Mouse (Mus musculus) G1E (cell line): ENCODE results near the gene Slc44a2. TPM values are rescaled to one million over a fixed set of nuclear protein-coding genes. Genes with fewer than 3 reads are reported as not detected.

Experiments used
- ATAC-seq: 2 replicates; pipeline ENCODE4 v1.8.0; 2016; ENCODE audit warnings: mild to moderate bottlenecking; ENCODE audit not compliant: insufficient number of reproducible peaks, poor library complexity, low FRiP score, severe bottlenecking; ENCODE audit errors: extremely low read depth
- DNase-seq: peaks from one replicate; pipeline ENCODE4 v3.0.0; 2012; ENCODE audit warnings: low spot score
- H3K27me3 ChIP-seq: 2 replicates; pipeline ENCODE4 v1.6.1; 2012; ENCODE audit warnings: mild to moderate bottlenecking, low read length, inconsistent platforms; ENCODE audit not compliant: insufficient read depth
- H3K36me3 ChIP-seq: replicated peaks from 2 replicates; pipeline ENCODE3; 2012; ENCODE audit warnings: mild to moderate bottlenecking, inconsistent platforms
- H3K4me1 ChIP-seq: 2 replicates; pipeline ENCODE4 v1.6.1; 2012; ENCODE audit warnings: low read depth, low read length, inconsistent platforms, mixed read lengths; ENCODE audit not compliant: insufficient read depth
- H3K4me3 ChIP-seq: 2 replicates; pipeline ENCODE4 v1.5.1; 2012; ENCODE audit warnings: low read depth, mild to moderate bottlenecking, inconsistent platforms, low read length, moderate library complexity, mixed read lengths
- H3K9me3 ChIP-seq: replicated peaks from 2 replicates; pipeline ENCODE4 v1.6.1; 2012; ENCODE audit warnings: inconsistent platforms
- CTCF ChIP-seq: IDR thresholded peaks from 2 replicates; pipeline ENCODE4 v1.5.1; 2012; ENCODE audit warnings: low read depth, low read length, inconsistent platforms, mixed read lengths
- GATA1 ChIP-seq: IDR thresholded peaks from 2 replicates; pipeline ENCODE4 v1.6.1; 2012; ENCODE audit warnings: borderline replicate concordance, low read length, inconsistent platforms, mixed read lengths
- GATA2 ChIP-seq: IDR thresholded peaks from 2 replicates; pipeline ENCODE4 v1.6.1; 2012; ENCODE audit warnings: low read depth, low read length, inconsistent platforms, borderline replicate concordance
- POLR2AphosphoS5 ChIP-seq: IDR thresholded peaks from 2 replicates; pipeline ENCODE4 v1.6.1; 2012; ENCODE audit warnings: low read depth, low read length, inconsistent platforms; ENCODE audit not compliant: insufficient replicate concordance
- TAL1 ChIP-seq: conservative IDR thresholded peaks from 2 replicates; pipeline ENCODE4 v1.6.1; 2012; ENCODE audit warnings: low read depth, low read length, inconsistent platforms, mixed read lengths
- polyA plus RNA-seq: library from polyadenylated mRNA; stranded (reverse); fragments of >175 nt; gene quantifications from 2 replicates; pipeline ENCODE4 v1.2.3, GENCODE M21; 2012
- total RNA-seq, 2 experiments: library from RNA; stranded (forward) in 1 of 2; stranded (reverse) in 1 of 2; fragments of 200-1000 nt in 1 of 2; fragments of >200 nt in 1 of 2; fragmentation: Nextera tagmentation in 1 of 2; gene quantifications; 2 replicates each; pipeline ENCODE4 v1.2.3; 2014 to 2017

Slc44a2 gene
- total and polyA plus RNA-seq, 3 experiments: 35.7 to 52.7 (median 45.4) TPM

- DNase-seq (no peak), ATAC-seq (no peak)
- Histone ChIP-seq H3K9me3 (no peaks in the 10 kb centered on the region), H3K4me3 (no peak overlapping the region), H3K36me3 (peaks cover 89% of the 10 kb centered on the region), H3K4me1 (peaks cover 79% of the 10 kb centered on the region), H3K27me3 (no peaks in the 10 kb centered on the region)
- no peak for TF ChIP-seq CTCF
- TF ChIP-seq POLR2AphosphoS5: no peak
- no peak for TF ChIP-seq GATA1
- no peak for TF ChIP-seq GATA2
- no peak for TF ChIP-seq TAL1
Measured at GRCm38 (mm10) chr9:21380868-21381267, 60.4 kb downstream of the Slc44a2 start.

GRCm38 (mm10) chr9:21383966-21384365 is 63.5 kb downstream of the Slc44a2 start:
- DNase-seq: no peak
- Histone ChIP-seq H3K9me3 (no peaks in the 10 kb centered on the region), H3K4me1 (peaks cover 56% of the 10 kb centered on the region), H3K4me3 (no peak overlapping the region; the same call in 1 of the 2 replicates), H3K27me3 (no peaks in the 10 kb centered on the region), H3K36me3 (peaks cover 90% of the 10 kb centered on the region)
- TF ChIP-seq GATA1: no peak
- no peak for TF ChIP-seq TAL1
- ATAC-seq: peak; percentile 54

- H3K4me1 ChIP-seq: no peaks in the 10 kb centered on the region
- DNase-seq (no peak), ATAC-seq (no peak)
- H3K27me3 ChIP-seq: no peaks in the 10 kb centered on the region
- peaks cover 99% of the 10 kb centered on the region for H3K36me3 ChIP-seq
- H3K4me3 ChIP-seq: no peak overlapping the region
- no peak for TF ChIP-seq TAL1
- TF ChIP-seq GATA2: no peak
- TF ChIP-seq POLR2AphosphoS5: no peak
- no peak for TF ChIP-seq CTCF
- no peak for TF ChIP-seq GATA1
- H3K9me3 ChIP-seq: no peaks in the 10 kb centered on the region
Measured at GRCm38 (mm10) chr9:21392646-21393175, 72.2 kb downstream of the Slc44a2 start.

GRCm38 (mm10) chr9:21395692-21396091 is 75.2 kb downstream of the Slc44a2 start:
- Histone ChIP-seq H3K36me3 (peaks cover 99% of the 10 kb centered on the region), H3K4me3 (no peak overlapping the region), H3K9me3 (no peaks in the 10 kb centered on the region), H3K27me3 (no peaks in the 10 kb centered on the region), H3K4me1 (no peaks in the 10 kb centered on the region)
- DNase-seq: no peak
- no peak for ATAC-seq
- TF ChIP-seq GATA1 (no peak), POLR2AphosphoS5 (no peak), CTCF (no peak), GATA2 (no peak), TAL1 (no peak)

GRCm38 (mm10) chr9:21397170-21397569 is 76.7 kb downstream of the Slc44a2 start:
- no peak for ATAC-seq
- H3K27me3 ChIP-seq: no peaks in the 10 kb centered on the region
- H3K36me3 ChIP-seq: peaks cover 99% of the 10 kb centered on the region
- H3K9me3 ChIP-seq: no peaks in the 10 kb centered on the region
- no peak for TF ChIP-seq TAL1
- TF ChIP-seq GATA1: no peak
- no peak for TF ChIP-seq POLR2AphosphoS5
- TF ChIP-seq GATA2: no peak
- TF ChIP-seq CTCF: no peak
- no peaks in the 10 kb centered on the region for H3K4me1 ChIP-seq
- H3K4me3 ChIP-seq: no peak overlapping the region
- DNase-seq: no peak

GRCm38 (mm10) chr9:21401042-21401441 is 80.5 kb downstream of the Slc44a2 start:
- Histone ChIP-seq H3K27me3 (no peaks in the 10 kb centered on the region), H3K4me1 (no peaks in the 10 kb centered on the region), H3K36me3 (peaks cover 99% of the 10 kb centered on the region), H3K9me3 (no peaks in the 10 kb centered on the region), H3K4me3 (no peak overlapping the region)
- DNase-seq: no peak
- ATAC-seq: no peak
- TF ChIP-seq TAL1: no peak
- TF ChIP-seq POLR2AphosphoS5: no peak
- no peak for TF ChIP-seq CTCF
- TF ChIP-seq GATA2: no peak
- TF ChIP-seq GATA1: no peak

- TF ChIP-seq GATA2: no peak
- no peak for TF ChIP-seq TAL1
- TF ChIP-seq GATA1: no peak
- TF ChIP-seq CTCF: no peak
- no peak for TF ChIP-seq POLR2AphosphoS5
- Histone ChIP-seq H3K27me3 (no peaks in the 10 kb centered on the region), H3K4me1 (no peaks in the 10 kb centered on the region), H3K4me3 (no peak overlapping the region), H3K9me3 (no peaks in the 10 kb centered on the region), H3K36me3 (peaks cover 99% of the 10 kb centered on the region)
- DNase-seq (no peak), ATAC-seq (no peak)
Measured at GRCm38 (mm10) chr9:21402764-21403253, 82.3 kb downstream of the Slc44a2 start.
